Mouse (Mus musculus): ENCODE results near the gene Chchd1.
A peak's percentile ranks its signal among the peaks of the same experiment; 100 is the strongest.

The Chchd1 gene

DNA sequence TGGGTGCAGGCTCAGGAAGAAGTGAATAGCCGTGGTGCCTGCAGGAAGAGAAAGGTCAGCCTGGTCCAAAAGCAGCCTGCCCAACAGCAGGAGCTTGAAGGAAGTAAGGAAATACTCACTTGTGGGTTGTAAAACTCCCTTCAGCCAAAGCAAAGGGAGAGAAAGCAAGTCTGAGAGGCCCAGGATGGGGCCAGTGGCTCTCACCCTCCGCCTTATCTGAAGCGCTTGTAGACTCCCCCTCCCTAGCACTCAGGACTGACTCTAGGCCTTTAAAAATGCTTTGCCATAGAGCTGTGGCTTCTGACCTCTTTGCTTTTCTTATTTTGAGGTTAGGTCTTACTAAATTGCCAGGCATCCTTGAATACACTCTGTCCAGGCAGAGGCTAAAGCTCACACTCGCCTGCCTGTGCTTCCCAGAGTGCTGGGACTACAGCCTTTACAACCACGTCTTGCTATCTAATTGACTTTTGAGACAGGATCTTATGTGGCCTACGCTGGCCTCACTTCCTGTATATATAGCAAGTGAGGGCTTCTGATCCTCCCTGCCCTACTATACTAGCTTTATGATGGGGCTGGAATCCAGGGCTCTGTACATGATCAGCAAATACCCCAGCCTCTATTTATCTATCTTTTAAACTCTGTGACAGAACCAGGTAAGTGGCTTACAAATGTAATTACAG lies 23.0 kb downstream of the Chchd1 start:
- DNase-seq (ENCODE audit: low read depth, low spot score), result no peak

DNA sequence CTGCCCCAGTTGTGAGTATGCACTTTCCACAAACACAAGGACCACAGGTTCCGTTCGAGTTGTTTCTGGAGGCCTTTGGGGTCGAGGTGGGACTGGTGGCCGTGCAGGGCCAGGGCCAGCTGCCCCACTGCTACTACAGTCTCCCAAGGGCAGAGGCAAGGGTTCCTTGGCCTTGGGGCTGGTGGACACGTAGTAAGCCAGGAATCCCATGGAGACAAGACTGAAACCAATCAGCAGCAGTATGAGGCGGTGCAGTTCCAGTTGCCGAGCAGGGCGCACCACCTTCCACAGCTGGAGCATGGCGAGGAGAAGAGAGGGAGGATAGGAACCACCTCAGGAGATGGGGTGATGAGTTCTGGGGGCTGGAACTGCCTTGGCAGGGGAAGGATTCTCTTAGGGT lies 27.1 kb downstream of the Chchd1 start:
- DNase-seq (ENCODE audit: low read depth, low spot score), result no peak

DNA sequence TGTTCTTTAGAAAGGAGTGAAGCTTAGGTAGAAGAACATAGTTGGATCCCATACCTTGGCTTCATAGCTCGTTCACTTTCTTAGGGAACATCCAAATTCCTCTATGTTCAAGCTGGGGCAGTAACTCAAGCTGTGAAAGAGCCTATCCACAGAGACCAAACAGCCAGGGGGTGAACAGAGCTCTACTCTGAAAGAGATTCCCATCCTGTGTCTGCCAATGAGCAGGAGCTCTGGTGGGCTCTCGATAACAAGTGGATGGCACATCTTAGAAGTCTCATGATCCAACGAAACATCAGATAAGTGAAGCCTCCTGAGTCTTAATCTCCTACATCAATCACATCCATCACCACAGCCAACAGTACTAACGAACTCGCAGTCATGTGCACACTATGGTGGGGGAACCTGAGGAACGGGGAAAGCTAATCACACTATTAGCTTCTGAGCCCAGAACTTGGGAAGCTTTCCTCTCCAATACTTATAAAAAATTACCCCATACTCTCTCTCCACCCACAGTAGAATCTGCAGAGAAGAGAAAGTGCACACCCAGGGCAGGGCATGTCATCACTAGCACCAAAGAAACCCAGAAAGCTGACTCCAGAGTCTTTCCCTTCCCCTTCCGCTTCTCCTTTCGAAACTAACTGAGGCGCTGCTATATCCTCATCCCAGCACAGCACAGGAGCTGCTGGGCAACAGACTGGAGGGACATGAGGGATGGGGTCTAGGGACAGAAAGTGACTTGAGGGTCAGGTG lies 28.2 kb downstream of the Chchd1 start:
- no peak for DNase-seq (ENCODE audit: low read depth, low spot score)

DNA sequence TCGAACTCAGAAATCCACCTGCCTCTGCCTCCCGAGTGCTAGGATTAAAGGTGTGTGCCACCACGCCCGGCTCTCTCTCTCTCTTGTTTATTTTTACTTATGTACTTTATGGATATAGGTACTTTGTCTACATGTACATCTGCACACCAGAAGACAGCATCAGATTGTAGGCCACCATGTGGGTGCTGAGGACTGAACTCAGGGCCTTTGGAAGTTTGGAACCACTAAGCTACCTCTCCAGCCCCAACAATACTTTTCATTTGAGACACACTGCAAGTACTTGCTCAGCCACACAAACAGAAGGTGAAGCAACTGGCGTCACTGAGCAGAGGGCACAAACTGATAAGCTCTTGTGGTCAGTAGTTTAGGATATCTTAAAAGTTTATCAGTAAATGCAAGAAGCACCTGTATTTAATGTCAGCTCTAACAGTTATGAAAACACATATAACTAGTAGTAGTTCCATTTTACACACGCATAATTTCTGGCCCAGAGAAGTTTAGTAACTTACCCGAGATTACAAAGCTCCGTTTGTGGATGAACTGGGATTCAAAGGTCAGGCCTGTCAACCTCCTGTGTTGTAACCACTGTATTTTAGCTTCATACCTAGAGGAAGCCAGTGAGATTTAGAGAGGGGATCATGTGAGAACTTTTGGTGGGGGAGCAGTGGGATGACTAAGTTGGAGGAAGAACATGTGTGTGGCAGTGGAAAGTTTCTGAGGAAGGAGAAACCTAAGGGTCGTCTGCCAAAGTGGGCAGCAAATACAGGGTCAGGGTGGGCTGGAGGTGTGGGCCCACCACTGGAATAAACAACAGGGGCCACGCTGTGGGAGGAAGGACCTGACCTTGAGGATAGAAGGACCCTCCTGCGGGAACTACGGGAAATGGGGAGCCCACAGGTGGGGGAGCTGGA lies 30.5 kb downstream of the Chchd1 start:
- peak; percentile 41 for DNase-seq (ENCODE audit: low read depth, low spot score)

DNA sequence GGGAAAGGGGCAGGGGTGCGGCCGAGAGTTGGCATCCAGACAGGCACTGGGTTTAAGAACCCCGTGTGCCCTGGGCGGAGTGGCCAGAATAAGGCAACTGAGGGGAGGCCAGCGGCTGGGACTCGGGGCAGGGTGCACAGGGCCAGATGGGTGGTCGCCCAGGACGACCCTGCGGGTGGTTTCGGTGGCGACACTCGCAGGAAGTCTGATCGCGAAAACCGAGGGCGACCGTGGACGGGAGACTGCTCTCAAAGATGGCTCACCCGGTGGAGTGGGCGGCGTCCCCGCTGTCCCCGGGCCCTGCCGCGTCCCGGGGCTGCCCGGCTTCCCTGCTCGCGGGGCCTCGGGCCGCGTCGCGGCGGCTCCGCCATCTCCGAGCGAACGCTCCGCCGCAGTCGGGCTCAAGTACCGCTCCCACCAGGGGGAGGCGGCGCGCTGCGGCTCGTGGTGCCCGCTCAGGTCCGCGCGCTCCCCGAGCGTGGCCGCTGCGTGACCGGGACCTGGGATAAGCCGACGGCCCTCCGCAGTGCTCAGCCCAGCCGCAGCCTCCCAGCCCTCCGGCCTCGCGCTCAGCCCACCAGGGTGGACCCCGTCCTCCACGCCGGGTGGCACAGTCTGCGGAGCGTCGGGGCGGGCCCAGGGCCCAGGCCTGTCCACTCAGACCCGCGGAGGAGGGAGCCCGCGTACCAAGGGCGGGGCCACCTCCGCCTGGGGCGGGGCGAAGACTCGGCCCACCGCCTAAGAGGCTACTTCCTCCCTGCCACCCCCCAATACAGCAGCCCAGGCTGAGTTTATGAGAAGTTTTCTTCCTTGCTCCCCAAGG lies 31.4 kb downstream of the Chchd1 start, which contains the start of gene Ndst2:
Gene Ndst2, minus strand, starts transcription at position 611 of the 823 bp plus-strand sequence.
- peak; percentile 95 for DNase-seq (ENCODE audit: low read depth, low spot score)

DNA sequence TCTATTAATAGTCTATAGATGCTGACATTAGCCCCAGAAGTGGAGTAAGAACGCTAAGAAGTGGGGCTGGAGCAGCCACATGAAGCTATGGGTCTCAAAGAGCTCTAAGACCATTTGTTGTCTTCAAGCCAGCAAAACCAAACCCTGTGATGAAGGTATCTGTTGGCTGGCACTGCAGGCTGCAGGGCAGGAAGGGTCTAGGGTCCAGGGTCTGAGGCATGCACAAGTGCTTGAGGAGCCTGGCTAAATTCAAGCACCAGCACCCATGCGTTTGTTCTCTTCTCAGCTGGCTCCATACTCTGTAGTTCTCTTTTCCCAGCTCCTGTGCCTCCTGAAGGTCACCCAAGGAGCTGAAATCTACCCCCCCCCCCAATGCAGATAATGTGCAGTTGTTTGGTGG lies 32.2 kb downstream of the Chchd1 start:
- DNase-seq (ENCODE audit: low read depth, low spot score), result no peak

DNA sequence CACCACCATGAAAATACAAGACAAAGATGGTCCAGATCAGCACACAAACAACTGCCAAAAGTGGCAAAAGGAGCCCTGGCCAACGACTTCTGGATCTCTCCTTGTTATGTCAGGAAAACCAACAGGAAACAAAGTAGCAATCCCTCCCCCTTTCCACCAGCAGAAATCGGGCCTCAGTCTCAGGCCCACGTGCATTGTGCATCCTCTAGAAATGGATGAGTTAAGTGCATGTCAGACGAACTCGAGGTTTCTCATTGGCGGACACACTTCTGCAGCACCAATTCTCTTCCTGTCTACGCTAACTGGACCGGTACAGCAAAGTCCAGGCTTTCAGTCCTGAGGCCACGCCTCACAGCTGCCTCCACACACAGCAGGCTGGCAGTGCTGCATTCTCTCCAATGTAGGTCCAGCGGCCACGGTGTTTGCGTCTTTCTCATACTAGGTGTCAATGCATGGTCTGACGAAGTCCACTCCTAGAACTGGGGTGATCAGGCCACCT lies 33.1 kb downstream of the Chchd1 start:
- no peak for DNase-seq (ENCODE audit: low read depth, low spot score)

DNA sequence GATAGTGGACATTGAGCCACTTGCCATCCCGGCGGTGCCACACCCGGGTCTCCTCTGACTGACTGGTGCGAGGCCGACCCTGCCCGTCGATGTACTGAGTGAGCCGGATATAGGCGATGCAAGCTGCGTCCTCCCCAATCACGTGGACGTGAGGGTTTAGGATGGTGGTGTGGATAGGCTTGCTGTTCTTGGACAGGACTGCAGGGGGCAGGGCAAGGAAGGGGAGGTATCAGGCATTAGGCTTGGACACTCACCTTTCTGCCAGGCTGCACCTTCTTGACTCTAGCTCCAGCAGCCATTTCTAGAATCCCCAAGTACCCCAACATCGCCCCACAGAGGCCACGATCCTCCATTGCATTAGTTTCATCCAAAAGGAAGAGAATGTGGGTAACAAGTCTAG lies 34.5 kb downstream of the Chchd1 start:
- peak; percentile 71 for DNase-seq (ENCODE audit: low read depth, low spot score)

DNA sequence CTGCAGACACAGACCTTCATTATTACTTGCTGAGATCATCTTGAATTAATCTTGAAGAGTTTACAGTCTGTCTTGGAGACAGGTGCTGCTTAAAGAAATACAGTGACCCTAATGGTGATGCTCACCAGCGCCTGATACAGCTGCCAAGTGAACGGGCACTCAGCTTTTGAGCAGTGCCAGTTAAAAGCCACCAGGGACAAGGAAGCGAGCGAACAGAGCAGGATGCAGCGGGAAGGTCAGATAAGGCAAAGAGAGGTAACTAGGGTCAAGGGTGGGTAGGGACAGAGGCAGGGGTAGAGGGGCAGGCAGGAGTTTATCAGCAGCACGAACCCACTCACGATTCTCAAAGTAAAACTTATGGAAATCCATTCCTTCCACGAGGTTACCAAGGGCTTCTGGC lies 35.7 kb downstream of the Chchd1 start:
- no peak for DNase-seq (ENCODE audit: low read depth, low spot score)

DNA sequence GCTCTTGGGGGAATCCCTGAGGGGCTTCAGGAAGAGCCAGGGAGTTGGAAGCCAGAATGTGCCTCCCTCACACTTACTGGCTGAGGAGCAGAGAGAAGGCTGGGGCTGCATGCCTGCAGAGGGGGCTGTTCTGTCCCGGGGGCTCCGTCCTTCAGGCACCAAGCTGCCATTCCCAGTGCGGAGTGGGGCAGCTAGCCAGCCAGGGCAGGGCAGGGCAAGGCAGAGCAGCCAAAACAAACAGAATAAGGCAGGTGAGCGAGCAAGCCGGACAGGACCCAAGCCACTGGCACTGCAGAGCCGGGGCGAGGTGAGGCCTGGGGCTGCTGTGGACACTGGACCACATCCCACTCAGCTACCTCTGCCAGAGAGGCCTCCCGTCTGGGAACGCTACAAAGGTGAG lies 38.5 kb downstream of the Chchd1 start:
- no peak for DNase-seq (ENCODE audit: low read depth, low spot score)

DNA sequence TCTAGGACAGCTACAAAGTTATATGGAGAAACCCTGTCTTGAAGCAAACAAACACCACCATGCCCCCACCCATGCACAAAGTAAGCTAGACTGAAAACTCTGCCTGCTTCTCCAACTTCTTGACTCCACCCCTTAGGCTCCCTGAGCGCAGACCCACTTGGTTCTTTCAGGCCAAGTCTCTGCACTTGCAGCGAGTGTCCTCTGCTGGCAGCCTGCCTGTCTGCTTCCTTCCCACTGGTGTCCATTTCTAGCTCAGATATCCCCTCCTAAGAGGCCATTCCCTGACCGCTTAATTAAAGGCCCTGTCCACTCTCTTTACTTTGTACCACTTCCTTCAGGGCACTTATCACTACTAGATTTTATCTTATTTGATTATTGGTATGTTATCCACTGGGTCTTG lies 40.8 kb downstream of the Chchd1 start:
- no peak for DNase-seq (ENCODE audit: low read depth, low spot score)

DNA sequence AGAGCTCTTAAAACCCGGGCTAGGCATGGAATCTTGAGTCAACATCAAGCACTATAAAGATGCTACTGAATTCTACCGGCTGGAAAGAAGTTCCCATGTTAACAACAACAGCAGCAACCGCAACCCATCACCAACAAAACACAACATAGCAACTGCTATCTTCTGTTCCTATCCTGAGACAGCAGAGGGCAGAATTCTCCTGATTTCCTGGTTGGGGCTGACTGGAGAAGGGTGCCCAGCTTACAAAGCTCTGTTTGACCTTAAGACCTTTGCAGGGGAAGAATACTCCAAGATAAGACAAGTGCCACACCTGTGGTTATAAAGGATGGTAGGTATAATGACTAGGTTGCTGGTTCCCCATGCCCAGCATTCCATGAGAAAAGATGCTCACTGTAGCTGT lies 44.1 kb downstream of the Chchd1 start:
- peak; percentile 60 for DNase-seq (ENCODE audit: low read depth, low spot score)

DNA sequence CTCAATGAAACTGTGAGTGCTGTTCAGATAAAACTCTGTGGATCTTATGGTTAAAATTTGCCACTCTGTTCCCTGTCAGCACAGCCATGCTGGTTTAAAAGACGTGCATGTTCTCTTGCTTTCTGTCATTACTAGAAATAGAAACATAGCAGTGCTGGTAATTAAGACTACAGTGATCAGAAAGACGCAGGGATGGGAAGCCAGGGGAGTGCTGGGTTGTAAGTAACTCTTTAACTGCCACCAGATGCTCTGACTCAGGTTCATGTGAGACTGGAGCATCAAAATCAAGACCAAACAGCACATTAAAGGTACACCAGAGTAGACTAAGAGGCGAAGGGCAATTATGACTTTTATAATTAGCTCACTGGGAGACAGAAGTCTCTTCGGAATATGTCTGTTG lies 45.6 kb downstream of the Chchd1 start:
- DNase-seq (ENCODE audit: low read depth, low spot score), result peak; percentile 42

DNA sequence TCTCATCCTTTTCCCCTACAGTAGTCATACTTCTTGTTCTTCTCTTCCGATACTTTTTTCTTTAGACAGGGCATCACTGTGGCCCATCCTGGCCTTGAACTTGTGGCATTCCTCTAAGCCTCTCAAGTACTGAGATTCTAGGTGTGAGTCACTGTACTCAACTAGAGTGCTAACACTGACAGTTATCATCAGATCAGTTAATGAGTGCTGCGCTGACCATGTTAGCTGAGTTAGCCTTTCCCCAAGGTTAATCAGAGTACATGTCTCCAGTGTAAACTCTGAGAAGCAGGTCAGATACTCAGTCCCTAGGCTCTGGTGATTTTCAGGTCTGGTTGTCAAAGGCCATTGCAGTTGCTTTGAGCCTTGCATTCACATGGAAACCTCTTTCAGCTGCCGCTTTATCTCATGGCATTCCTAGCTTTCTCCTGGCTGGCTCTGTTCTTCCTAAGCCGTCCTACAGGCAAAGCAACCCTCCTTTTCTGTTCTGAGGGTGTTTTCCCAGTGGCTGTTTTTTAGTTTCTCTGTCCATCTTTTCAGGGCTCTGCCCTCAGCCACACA lies 46.8 kb downstream of the Chchd1 start:
- DNase-seq (ENCODE audit: low read depth, low spot score), result no peak

DNA sequence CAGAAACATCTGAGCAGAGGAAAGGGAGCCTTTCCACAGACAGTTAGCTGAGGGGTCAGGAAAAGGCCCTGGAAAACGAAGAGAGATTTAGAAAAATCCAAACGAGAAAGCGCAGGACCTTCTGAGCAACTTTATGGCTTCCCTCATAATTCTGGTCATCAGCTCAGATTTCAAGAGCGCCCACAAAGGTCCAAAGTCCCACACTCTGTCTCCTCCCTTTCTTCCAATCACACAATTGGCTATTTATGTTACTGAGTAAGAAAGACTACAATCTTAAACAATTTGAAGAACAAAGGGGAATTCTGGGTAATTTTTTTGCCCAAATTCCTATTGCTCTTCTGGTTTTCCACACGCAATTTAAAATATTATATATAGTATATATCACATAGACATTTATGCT lies 47.7 kb downstream of the Chchd1 start:
- no peak for DNase-seq (ENCODE audit: low read depth, low spot score)

DNA sequence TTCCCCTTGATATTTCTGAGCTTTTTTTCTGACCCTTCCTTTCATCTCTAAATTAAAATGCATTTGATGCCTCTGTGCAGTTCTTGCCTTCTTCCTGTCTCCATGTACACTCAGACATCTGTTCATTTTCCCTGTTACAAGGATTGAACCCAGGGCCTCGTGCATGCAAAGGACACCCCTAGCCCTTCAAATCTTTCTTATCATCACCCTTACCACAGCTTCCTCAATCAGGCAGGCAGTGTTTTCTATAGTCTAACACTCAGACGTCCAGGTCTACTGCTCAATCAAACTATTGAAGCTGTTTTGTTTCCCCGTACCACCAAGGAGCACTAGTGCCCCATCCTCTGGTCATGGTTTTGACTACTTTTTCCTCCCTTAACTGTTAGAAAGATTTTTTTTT lies 51.0 kb downstream of the Chchd1 start:
- DNase-seq (ENCODE audit: low read depth, low spot score), result no peak

Measured in brain, adult 2 months (tissue).